Mouse (Mus musculus) adrenal gland, postnatal 25 days (tissue): ENCODE results near the gene Gm3776. TPM values are rescaled to one million over a fixed set of nuclear protein-coding genes. Genes with fewer than 3 reads are reported as not detected.
A peak's percentile ranks its signal among the peaks of the same experiment; 100 is the strongest.
"Not testable (repeated sequence)": the region's sequence is repeated elsewhere in the genome, so short reads cannot be mapped to it uniquely, and the experiment has no call there.

Source experiments
- DNase-seq: peaks from one replicate; pipeline ENCODE4 v3.0.0; 2021; ENCODE audit warnings: mixed read lengths
- total RNA-seq: library from RNA; stranded (reverse); gene quantifications from 2 replicates; pipeline ENCODE4 v1.2.3, GENCODE M21; 2021

Gene Gm3776
- total RNA-seq, 1 experiment from 2014 or later: not detected

- not testable (repeated sequence) for DNase-seq
Measured at GRCm38 (mm10) chr9:78293683-78294082, 36.8 kb downstream of the Gm3776 start.

GRCm38 (mm10) chr9:78294781-78295180 lies 37.9 kb downstream of the Gm3776 start:
- DNase-seq: not testable (repeated sequence)

GRCm38 (mm10) chr9:78296089-78296488 lies 39.2 kb downstream of the Gm3776 start:
- DNase-seq: peak; percentile 38

GRCm38 (mm10) chr9:78298232-78298631 lies 41.3 kb downstream of the Gm3776 start:
- no peak for DNase-seq

- DNase-seq: not testable (repeated sequence)
Measured at GRCm38 (mm10) chr9:78299143-78299542, 42.2 kb downstream of the Gm3776 start.

- DNase-seq: not testable (repeated sequence)
Measured at GRCm38 (mm10) chr9:78308122-78308521, 51.2 kb downstream of the Gm3776 start.

GRCm38 (mm10) chr9:78314696-78315095 lies 57.8 kb downstream of the Gm3776 start, which contains the start of gene Omt2a:
Gene Omt2a (minus strand): TSS chr9:78314796.
- no peak for DNase-seq

Other genes starting within 250 kb of the Gm3776 start
- not detected in 2 replicates for gene Gcm1, start 205.2 kb upstream of the Gm3776 start, total RNA-seq
- 108 and 122 TPM in 2 replicates for gene Fbxo9, start 148.1 kb upstream of the Gm3776 start, total RNA-seq
- gene Ick, start 147.9 kb upstream of the Gm3776 start, total RNA-seq: 22.0 and 26.7 TPM in 2 replicates
- gene Gsta4, start 74.4 kb upstream of the Gm3776 start, total RNA-seq: 33.4 and 39.6 TPM in 2 replicates
- 1.1 TPM in 1 of 2 replicates, not detected in the other for gene Gsta1, start 26.5 kb upstream of the Gm3776 start, total RNA-seq
- not detected in 2 replicates for gene Gm10639, start 32.8 kb downstream of the Gm3776 start, total RNA-seq
- not detected in 2 replicates for gene Omt2a, start 57.7 kb downstream of the Gm3776 start, total RNA-seq
- gene Omt2b, start 70.5 kb downstream of the Gm3776 start, total RNA-seq: not detected in 2 replicates
- gene Gsta2, start 98.7 kb downstream of the Gm3776 start, total RNA-seq: 4.2 and 10.3 TPM in 2 replicates
- gene Dppa5a, start 111.0 kb downstream of the Gm3776 start, total RNA-seq: not detected in 2 replicates
- not detected in 2 replicates for gene Ooep, start 121.6 kb downstream of the Gm3776 start, total RNA-seq
- gene Ddx43, start 138.6 kb downstream of the Gm3776 start, total RNA-seq: not detected in 2 replicates
- 1.1 and 1.6 TPM in 2 replicates for gene Cgas, start 186.1 kb downstream of the Gm3776 start, total RNA-seq
- gene Mto1, start 191.1 kb downstream of the Gm3776 start, total RNA-seq: 25.5 and 35.8 TPM in 2 replicates
- not detected in 2 replicates for gene Gm17324, start 191.7 kb downstream of the Gm3776 start, total RNA-seq
- gene Eef1a1, start 232.0 kb downstream of the Gm3776 start, total RNA-seq: 6,460 and 8,956 TPM in 2 replicates